Mouse (Mus musculus) olfactory bulb, adult 2 months (tissue): ENCODE results near the gene Rbm8a. TPM values are rescaled to one million over a fixed set of nuclear protein-coding genes. Genes with fewer than 3 reads are reported as not detected.

ENCODE experiments used
- H3K27ac ChIP-seq: fragments of 200-500 bp; 2 replicates; pipeline ENCODE4 v1.5.1; 2012; ENCODE audit warnings: low read depth, low read length; ENCODE audit not compliant: insufficient read depth
- H3K4me1 ChIP-seq: fragments of 200-500 bp; 2 replicates; pipeline ENCODE4 v1.6.1; 2012; ENCODE audit warnings: low read length; ENCODE audit not compliant: control insufficient read depth, insufficient read depth
- H3K4me3 ChIP-seq: fragments of 200-500 bp; 2 replicates; pipeline ENCODE4 v1.5.1; 2012; ENCODE audit warnings: mild to moderate bottlenecking, low read depth, low read length, moderate library complexity; ENCODE audit not compliant: insufficient read depth
- CTCF ChIP-seq: fragments of 200-500 bp; IDR thresholded peaks from 2 replicates; pipeline ENCODE4 v1.5.1; 2012; ENCODE audit warnings: low read depth, mild to moderate bottlenecking, low read length, moderate library complexity; ENCODE audit not compliant: insufficient read depth
- POLR2A ChIP-seq: fragments of 200-500 bp; IDR thresholded peaks from 2 replicates; pipeline ENCODE4 v1.6.1; 2012; ENCODE audit warnings: mild to moderate bottlenecking, low read depth, low read length, moderate library complexity; ENCODE audit not compliant: insufficient read depth
- WGBS: fragments of 180-500 bp; shearing (Covaris S2); methylation state at CpG from one replicate; pipeline ENCODE4 v1.1.7; 2018; 5-methylcytosine and 5-hydroxymethylcytosine counted together
- polyA plus RNA-seq: library from polyadenylated mRNA; stranded (reverse); fragments of >200 nt; gene quantifications from 2 replicates; pipeline ENCODE4 v1.2.4, GENCODE M21; 2012; ENCODE audit warnings: low replicate concordance; ENCODE audit not compliant: missing spikeins, insufficient read depth, insufficient read length

The Rbm8a gene
- polyA plus RNA-seq, 1 experiment, result not detected

- WGBS, result 26% methylated on average over 6 of the region's 6 CpGs
- no peak for TF ChIP-seq POLR2A
- no peak for TF ChIP-seq CTCF
- Histone ChIP-seq H3K4me1 (peaks cover 25% of the 10 kb centered on the region), H3K4me3 (peak overlapping the region; percentile 56), H3K27ac (peak overlapping the region; percentile 91)
Observed at GRCm38 (mm10) chr3:96595661-96596060, 34.1 kb upstream of the Rbm8a start.

GRCm38 (mm10) chr3:96596228-96596707 is 33.5 kb upstream of the Rbm8a start, which contains the start of gene Ankrd34a:
Ankrd34a (plus strand) TSS chr3:96596636.
- peak within 1 kb of the TSS; percentile 91 for H3K27ac ChIP-seq
- H3K4me3 ChIP-seq, result peak within 1 kb of the TSS; percentile 56
- peaks cover 25% of the 10 kb centered on the region for H3K4me1 ChIP-seq
- no peak for TF ChIP-seq CTCF
- 0 out of 2 replicates have a peak, but pooled peaks have one; percentile 45 for TF ChIP-seq POLR2A
- WGBS, result 1% methylated on average over 23 of the region's 23 CpGs

GRCm38 (mm10) chr3:96596855-96597254 is 32.9 kb upstream of the Rbm8a start:
- TF ChIP-seq POLR2A, result no peak
- no peak for TF ChIP-seq CTCF
- H3K4me3 ChIP-seq, result peak overlapping the region; percentile 56
- H3K4me1 ChIP-seq, result peaks cover 25% of the 10 kb centered on the region
- peak overlapping the region; percentile 91 for H3K27ac ChIP-seq
- WGBS, result 3% methylated on average over 12 of the region's 12 CpGs

- peaks cover 24% of the 10 kb centered on the region for H3K4me1 ChIP-seq
- under 1% methylated on average over 40 of the region's 40 CpGs for WGBS
- TF ChIP-seq CTCF, result no peak
- TF ChIP-seq POLR2A, result peak; percentile 17; the same call in 1 of the 2 replicates
- peak overlapping the region; percentile 91 for H3K27ac ChIP-seq
- H3K4me3 ChIP-seq, result peak overlapping the region; percentile 56
Observed at GRCm38 (mm10) chr3:96597435-96597891, 32.3 kb upstream of the Rbm8a start.

GRCm38 (mm10) chr3:96598156-96599068 is 31.3 kb upstream of the Rbm8a start:
- Histone ChIP-seq H3K4me3 (peak overlapping the region; percentile 56), H3K4me1 (peaks cover 24% of the 10 kb centered on the region), H3K27ac (peak overlapping the region; percentile 91)
- WGBS, result 3% methylated on average over 54 of the region's 54 CpGs
- no peak for TF ChIP-seq CTCF
- TF ChIP-seq POLR2A, result peak; percentile 35; the same call in 1 of the 2 replicates

GRCm38 (mm10) chr3:96599069-96599393 is 30.7 kb upstream of the Rbm8a start:
- TF ChIP-seq POLR2A (no peak), CTCF (no peak)
- Histone ChIP-seq H3K4me3 (peak overlapping the region; percentile 56), H3K4me1 (peaks cover 24% of the 10 kb centered on the region), H3K27ac (peak overlapping the region; percentile 14; the same call in 1 of the 2 replicates)
- WGBS, result 42% methylated on average over 8 of the region's 8 CpGs

- TF ChIP-seq POLR2A (no peak), CTCF (no peak)
- peak overlapping the region; percentile 14; the same call in 1 of the 2 replicates for H3K27ac ChIP-seq
- H3K4me3 ChIP-seq, result 0 out of 2 replicates have a peak overlapping the region, but pooled peaks have one; percentile 56
- H3K4me1 ChIP-seq, result peaks cover 24% of the 10 kb centered on the region
- 64% methylated on average over 3 of the region's 3 CpGs for WGBS
Observed at GRCm38 (mm10) chr3:96599411-96599810, 30.3 kb upstream of the Rbm8a start.

- under 1% methylated on average over 27 of the region's 27 CpGs for WGBS
- H3K27ac ChIP-seq, result peak within 1 kb of the TSS; percentile 63
Observed at GRCm38 (mm10) chr3:96600639-96601250, 29.0 kb upstream of the Rbm8a start, which contains the start of gene Lix1l. Lix1l (plus strand) TSS chr3:96601149.

GRCm38 (mm10) chr3:96601251-96601787 is 28.4 kb upstream of the Rbm8a start:
- WGBS, result 2% methylated on average over 39 of the region's 40 CpGs
- Histone ChIP-seq H3K4me3 (peak overlapping the region; percentile 58), H3K4me1 (peaks cover 17% of the 10 kb centered on the region), H3K27ac (peak overlapping the region; percentile 61)
- TF ChIP-seq CTCF (no peak), POLR2A (no peak; the same call in 1 of the 2 replicates)

More at GRCm38 (mm10) chr3:96600639-96601250, 29.0 kb upstream of the Rbm8a start, which contains the start of gene Lix1l:
- TF ChIP-seq POLR2A (peak; percentile 46; the same call in 1 of the 2 replicates), CTCF (no peak)
- H3K4me1 ChIP-seq, result peaks cover 21% of the 10 kb centered on the region
- peak within 1 kb of the TSS; percentile 58 for H3K4me3 ChIP-seq
